Mouse (Mus musculus) hindbrain, embryonic 13.5 days (tissue): ENCODE measurements around the gene Pck2. TPM values are rescaled to one million over a fixed set of nuclear protein-coding genes. Genes with fewer than 3 reads are reported as not detected.

Experiments
- ATAC-seq: fragments of 200-750 bp; cut with Nextera tagmentation; 2 replicates; pipeline ENCODE4 v1.8.0; 2017; ENCODE audit warnings: moderate TSS enrichment; ENCODE audit not compliant: low FRiP score
- H3K27ac ChIP-seq: fragments of 300-500 bp; sonication (generic); 2 replicates; pipeline ENCODE4 v1.5.1; 2015; ENCODE audit warnings: inconsistent platforms, mild to moderate bottlenecking, moderate library complexity
- H3K27me3 ChIP-seq: fragments of 300-500 bp; sonication (generic); 2 replicates; pipeline ENCODE4 v1.6.1; 2015; ENCODE audit warnings: mild to moderate bottlenecking, inconsistent platforms
- H3K36me3 ChIP-seq: fragments of 300-500 bp; sonication (generic); 2 replicates; pipeline ENCODE4 v1.6.1; 2015; ENCODE audit warnings: mild to moderate bottlenecking, inconsistent platforms
- H3K4me1 ChIP-seq: fragments of 300-500 bp; sonication (generic); replicated peaks from 2 replicates; pipeline ENCODE4 v1.6.1; 2015; ENCODE audit warnings: inconsistent platforms
- H3K4me2 ChIP-seq: fragments of 300-500 bp; sonication (generic); 2 replicates; pipeline ENCODE4 v1.6.1; 2015; ENCODE audit warnings: inconsistent platforms, mild to moderate bottlenecking, moderate library complexity
- H3K4me3 ChIP-seq: fragments of 300-500 bp; sonication (generic); 2 replicates; pipeline ENCODE4 v1.5.1; 2015; ENCODE audit warnings: mild to moderate bottlenecking, inconsistent platforms
- H3K9ac ChIP-seq: fragments of 300-500 bp; sonication (generic); 2 replicates; pipeline ENCODE4 v1.6.1; 2015; ENCODE audit warnings: mild to moderate bottlenecking, inconsistent platforms
- H3K9me3 ChIP-seq: fragments of 300-500 bp; sonication (generic); 2 replicates; pipeline ENCODE4 v1.6.1; 2016; ENCODE audit warnings: inconsistent platforms
- WGBS: fragments of 180-500 bp; shearing (Covaris S2); methylation state at CpG from one replicate; pipeline ENCODE4 v1.1.7; 2015; 5-methylcytosine and 5-hydroxymethylcytosine counted together
- polyA plus RNA-seq: library from polyadenylated mRNA; unstranded; fragments of >200 nt; fragmentation: Nextera tagmentation; extraction: Ambion mirVana; gene quantifications from 2 replicates; pipeline ENCODE4 v1.2.1, GENCODE M21; 2015

The Pck2 gene
- 20.7 and 21.5 TPM in 2 replicates for polyA plus RNA-seq

DNA sequence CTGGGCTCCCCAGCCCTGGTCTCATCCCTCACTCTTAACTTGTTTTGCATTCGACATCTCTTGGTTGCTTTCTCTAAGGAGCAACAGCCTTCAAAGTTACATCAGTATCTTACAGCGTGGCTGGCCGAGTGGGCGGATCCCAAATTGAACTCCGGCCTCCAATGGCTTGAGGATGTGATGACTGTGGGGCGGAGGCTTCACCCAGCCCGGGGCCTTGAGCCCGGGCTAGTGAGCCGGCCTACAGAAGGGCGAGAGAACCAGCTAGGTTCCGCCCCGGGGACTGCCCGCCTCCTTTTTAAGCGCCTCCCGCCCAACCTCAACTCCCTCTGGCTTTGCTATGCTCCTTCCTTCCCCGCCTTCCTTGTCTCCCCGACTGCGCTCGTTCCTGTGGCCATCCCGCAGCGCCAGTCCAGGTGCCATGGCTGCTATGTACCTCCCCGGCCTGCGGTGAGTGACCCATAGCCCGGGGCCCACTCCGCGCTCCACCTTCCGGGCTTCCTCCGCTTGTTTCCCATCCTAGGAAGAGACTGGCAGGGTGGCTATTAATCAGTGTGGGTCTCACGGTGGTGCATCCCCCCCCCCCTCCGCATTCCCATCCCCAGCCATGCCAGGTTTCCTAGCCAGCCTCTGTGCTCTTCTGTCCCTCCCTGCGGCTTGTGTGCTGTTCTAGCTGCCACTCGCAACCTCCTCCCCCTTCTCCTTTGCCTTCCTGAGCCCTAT is at the start of gene Pck2:
Gene Pck2, plus strand, starts transcription at position 200 of the 720 bp plus-strand sequence.
- H3K4me1 ChIP-seq = peaks cover 39% of the 10 kb centered on the region
- H3K4me2 ChIP-seq = peak within 1 kb of the TSS; percentile 89
- H3K4me3 ChIP-seq = peak within 1 kb of the TSS; percentile 56
- H3K9ac ChIP-seq = peak within 1 kb of the TSS; percentile 79
- peaks cover 15% of the 10 kb centered on the region for H3K36me3 ChIP-seq
- peaks cover 7% of the 10 kb centered on the region; the same call in 1 of the 2 replicates for H3K27me3 ChIP-seq
- peak; percentile 89 for ATAC-seq
- no peaks in the 10 kb centered on the region for H3K9me3 ChIP-seq
- WGBS = under 1% methylated on average over 32 of the region's 32 CpGs
- peak within 1 kb of the TSS; percentile 92 for H3K27ac ChIP-seq

DNA sequence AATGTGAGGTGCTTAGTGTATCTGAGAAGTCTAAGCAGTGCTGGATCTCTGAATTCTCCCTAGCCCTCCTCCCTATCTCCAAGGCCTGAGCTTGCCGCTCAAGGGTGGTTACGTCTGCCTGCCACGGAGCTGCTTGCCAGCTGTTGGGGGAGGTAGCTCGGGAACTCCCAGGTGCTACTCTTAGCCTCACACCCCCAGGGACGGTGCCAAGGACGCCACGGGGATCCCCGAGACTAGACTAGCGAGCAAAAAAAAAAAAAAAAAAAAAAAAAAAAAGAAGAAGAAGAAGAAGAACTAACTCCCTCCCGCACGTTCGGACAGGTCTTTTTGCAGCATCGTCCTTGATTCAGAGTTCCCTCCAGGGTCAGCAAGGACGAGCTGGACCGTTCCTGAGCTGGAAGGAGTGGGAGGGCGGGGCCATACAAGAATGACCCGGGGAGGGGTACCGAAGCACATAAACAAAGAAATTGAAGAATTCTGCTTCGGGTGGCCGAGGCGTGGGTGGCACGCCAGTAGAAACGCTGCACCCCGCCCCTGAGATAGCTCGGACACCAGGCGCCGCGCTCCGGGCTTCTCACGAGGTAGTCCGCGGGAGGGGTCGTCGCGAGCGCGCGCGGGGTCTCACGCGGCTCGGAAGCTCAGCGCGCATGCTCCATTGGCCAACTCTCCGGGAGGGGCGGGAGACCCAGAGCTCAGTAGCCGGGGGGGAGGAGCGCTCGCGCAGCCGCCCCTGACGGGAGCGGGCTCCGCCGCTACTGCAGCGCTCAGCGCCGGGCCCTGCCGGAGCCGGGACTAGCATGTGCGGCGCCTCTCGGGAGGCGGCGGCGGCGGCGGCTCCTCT is 49.5 kb upstream of the Pck2 start, which contains the start of gene Carmil3:
Gene Carmil3, plus strand, starts transcription at position 291 of the 841 bp plus-strand sequence.
- Histone ChIP-seq H3K9me3 (no peaks in the 10 kb centered on the region), H3K4me3 (peak within 1 kb of the TSS; percentile 86), H3K4me1 (peaks cover 24% of the 10 kb centered on the region), H3K27ac (peak within 1 kb of the TSS; percentile 95), H3K36me3 (peaks cover 25% of the 10 kb centered on the region), H3K9ac (peak within 1 kb of the TSS; percentile 95), H3K4me2 (peak within 1 kb of the TSS; percentile 77), H3K27me3 (no peaks in the 10 kb centered on the region)
- under 1% methylated on average over 68 of the region's 68 CpGs for WGBS
- peak; percentile 92 for ATAC-seq

DNA sequence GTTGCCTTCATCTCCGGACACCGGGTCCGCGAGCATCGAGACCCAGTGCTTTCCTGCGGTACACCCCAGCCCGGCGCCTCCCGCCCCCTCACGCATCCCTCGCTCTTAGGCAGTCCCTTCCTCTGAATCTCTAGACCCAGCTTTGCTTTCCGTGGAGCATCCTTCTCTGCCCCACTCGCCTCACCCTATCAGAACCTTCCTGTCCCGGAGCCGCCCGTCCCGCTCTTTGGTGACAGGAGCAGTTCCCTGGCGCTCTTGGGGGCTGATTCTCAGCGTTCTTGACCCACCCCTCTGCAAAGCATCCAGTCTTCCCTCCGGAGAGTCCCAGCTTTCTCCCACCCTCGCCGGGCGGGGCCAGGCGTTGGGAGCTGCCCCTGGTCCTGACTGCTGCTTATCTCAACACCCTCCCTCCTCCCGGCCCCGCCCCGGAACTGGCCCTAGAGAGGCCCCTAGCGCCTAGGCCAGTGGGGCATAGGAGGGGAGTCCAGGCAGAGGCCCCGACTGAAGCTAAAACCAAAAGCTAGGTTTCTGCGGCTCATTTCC is 48.7 kb upstream of the Pck2 start:
- ATAC-seq = peak; percentile 79
- Histone ChIP-seq H3K9me3 (no peaks in the 10 kb centered on the region), H3K4me2 (peak overlapping the region; percentile 77), H3K4me1 (peaks cover 24% of the 10 kb centered on the region), H3K36me3 (peaks cover 33% of the 10 kb centered on the region), H3K9ac (peak overlapping the region; percentile 95), H3K27me3 (no peaks in the 10 kb centered on the region), H3K4me3 (peak overlapping the region; percentile 86), H3K27ac (peak overlapping the region; percentile 95)
- 1% methylated on average over 30 of the region's 30 CpGs for WGBS

DNA sequence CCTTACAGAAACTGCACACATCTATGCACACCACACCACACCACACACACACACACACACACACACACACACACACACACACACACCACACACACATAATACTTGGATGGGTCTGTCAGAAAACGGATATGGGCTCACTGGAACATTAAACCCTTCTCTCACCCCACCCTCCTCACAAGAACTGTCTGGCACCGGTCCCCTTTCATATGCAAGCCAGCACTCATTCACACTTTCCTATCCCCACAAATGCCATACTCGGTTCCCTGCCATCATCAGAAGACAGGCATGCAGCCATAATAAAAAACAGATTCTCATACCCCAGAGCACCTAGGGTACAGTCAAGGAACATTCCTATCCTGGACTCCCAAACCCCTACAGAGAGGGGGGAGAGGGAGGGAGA is 48.0 kb upstream of the Pck2 start:
- 0 out of 2 replicates have a peak overlapping the region, but pooled peaks have one; percentile 35 for H3K9ac ChIP-seq
- peak overlapping the region; percentile 77 for H3K4me2 ChIP-seq
- no peaks in the 10 kb centered on the region for H3K9me3 ChIP-seq
- ATAC-seq = no peak
- H3K4me1 ChIP-seq = peaks cover 24% of the 10 kb centered on the region
- WGBS = 44% methylated on average over 3 of the region's 3 CpGs
- no peaks in the 10 kb centered on the region for H3K27me3 ChIP-seq
- peaks cover 37% of the 10 kb centered on the region for H3K36me3 ChIP-seq
- no peak overlapping the region for H3K27ac ChIP-seq
- peak overlapping the region; percentile 86 for H3K4me3 ChIP-seq

DNA sequence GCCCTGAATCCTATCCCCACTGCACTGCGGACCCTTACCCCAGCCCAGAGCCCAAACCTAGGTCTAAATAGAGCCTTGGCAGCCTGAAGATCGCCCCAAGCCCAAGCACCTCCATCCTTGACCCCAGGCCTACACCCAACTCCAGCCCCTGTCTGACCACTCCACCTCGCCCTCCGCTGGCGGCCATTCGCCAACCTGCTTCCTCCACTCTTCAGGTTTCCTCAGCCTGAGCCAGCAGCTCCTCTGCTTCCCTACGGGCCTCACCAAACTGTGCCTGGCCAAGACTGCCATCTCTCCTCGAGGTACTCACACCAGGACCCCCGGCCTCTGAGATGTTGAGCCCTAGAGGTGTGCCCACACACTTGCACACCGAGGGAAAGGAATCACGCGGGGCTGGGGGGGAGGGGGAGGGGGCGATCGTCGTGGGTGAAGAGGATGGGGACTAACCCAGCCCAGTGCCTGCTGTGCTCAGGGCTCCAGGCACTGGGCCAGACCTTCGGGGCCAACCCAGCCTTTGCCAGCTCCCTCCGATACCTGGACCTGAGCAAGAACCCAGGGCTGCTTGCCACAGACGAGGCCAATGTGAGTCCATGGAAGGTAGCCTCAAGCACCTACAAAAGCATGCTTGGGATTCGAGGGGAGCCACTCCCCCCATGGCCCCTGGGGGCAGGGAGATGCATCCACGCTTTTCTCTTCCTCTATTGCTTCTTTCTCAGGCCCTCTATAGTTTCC is 44.4 kb upstream of the Pck2 start:
- H3K9me3 ChIP-seq = no peaks in the 10 kb centered on the region
- no peak overlapping the region for H3K4me3 ChIP-seq
- H3K36me3 ChIP-seq = peaks cover 67% of the 10 kb centered on the region
- no peaks in the 10 kb centered on the region for H3K27me3 ChIP-seq
- no peak overlapping the region for H3K9ac ChIP-seq
- H3K4me2 ChIP-seq = no peak overlapping the region
- H3K27ac ChIP-seq = no peak overlapping the region
- peaks cover 22% of the 10 kb centered on the region for H3K4me1 ChIP-seq
- no peak for ATAC-seq
- 82% methylated on average over 20 of the region's 20 CpGs for WGBS

DNA sequence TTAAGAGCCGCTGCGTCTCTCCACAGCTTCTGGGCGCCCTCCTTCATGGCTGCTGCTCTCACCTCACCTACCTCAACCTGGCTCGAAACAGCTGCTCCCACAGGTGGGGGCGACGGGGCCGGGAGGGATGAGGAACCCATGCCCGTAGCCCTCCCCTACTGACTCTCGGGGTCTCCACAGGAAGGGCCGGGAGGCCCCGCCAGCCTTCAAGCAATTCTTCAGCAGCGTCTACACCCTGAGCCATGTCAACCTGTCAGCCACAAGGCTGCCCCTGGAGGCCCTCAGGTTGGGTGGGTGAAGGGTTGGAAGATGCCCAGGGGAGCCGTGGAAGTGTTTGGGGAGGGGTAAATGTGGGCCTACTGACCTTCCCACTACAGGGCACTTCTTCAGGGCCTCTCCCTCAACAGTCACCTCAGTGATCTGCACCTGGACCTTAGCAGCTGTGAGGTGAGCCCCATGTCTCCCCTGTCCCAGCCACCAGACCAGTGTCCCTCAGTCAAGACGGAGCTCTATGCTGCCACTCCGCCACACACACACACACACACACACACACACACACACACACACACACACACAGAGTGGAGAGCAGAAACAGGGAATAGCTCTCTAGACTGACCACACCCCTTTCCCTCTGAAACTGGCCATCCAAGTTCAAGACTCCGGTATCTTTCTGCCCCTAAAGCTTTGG is 43.2 kb upstream of the Pck2 start:
- peaks cover 17% of the 10 kb centered on the region for H3K4me1 ChIP-seq
- peaks cover 79% of the 10 kb centered on the region for H3K36me3 ChIP-seq
- no peaks in the 10 kb centered on the region for H3K27me3 ChIP-seq
- no peaks in the 10 kb centered on the region for H3K9me3 ChIP-seq
- no peak overlapping the region for H3K4me3 ChIP-seq
- ATAC-seq = peak; percentile 19; the same call in 1 of the 2 replicates
- H3K4me2 ChIP-seq = no peak overlapping the region
- H3K9ac ChIP-seq = no peak overlapping the region
- no peak overlapping the region for H3K27ac ChIP-seq
- WGBS = 79% methylated on average over 15 of the region's 16 CpGs

DNA sequence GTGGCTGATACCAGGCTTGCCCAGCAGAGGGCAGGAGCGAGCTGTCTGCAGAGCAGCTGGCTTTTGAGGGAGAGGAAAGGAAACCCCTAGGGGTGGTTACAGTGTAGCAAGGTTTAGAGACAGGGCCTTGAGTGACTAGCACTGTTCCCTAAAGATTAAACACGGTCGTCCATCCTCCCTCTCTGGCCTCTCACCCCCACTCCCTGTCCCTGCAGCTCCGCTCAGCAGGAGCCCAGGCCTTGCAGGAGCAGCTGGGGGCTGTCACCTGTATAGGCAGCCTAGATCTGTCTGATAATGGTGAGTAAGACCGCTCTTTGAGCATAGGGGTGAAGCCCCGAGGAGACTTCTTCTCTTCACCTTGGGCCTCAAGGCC is 42.6 kb upstream of the Pck2 start:
- Histone ChIP-seq H3K4me2 (no peak overlapping the region), H3K4me3 (no peak overlapping the region), H3K9me3 (no peaks in the 10 kb centered on the region), H3K36me3 (peaks cover 84% of the 10 kb centered on the region), H3K4me1 (peaks cover 12% of the 10 kb centered on the region), H3K9ac (peak overlapping the region; percentile 65), H3K27ac (no peak overlapping the region), H3K27me3 (no peaks in the 10 kb centered on the region)
- ATAC-seq = peak; percentile 54
- WGBS = 36% methylated on average over 6 of the region's 6 CpGs

DNA sequence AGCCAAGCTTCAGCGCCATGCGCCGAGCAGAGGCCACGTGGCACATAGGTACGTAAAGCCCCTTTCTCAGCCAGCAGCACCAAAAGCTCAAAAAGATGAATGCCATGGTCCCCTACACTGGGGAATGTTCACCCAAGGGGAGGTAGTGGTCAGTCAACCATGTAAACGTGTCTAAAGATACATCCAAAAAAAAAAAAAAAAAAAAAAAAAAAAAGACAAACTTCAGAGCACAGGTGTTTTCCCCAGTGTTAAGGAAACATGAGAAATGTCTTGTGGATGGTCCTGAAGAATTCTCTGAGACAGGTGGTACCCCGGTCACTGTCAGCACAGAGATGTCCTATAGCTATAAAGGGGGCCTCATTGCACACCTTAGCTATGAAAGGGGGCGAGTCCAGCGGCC is 34.5 kb upstream of the Pck2 start:
- Histone ChIP-seq H3K9ac (no peak overlapping the region), H3K9me3 (no peaks in the 10 kb centered on the region), H3K27me3 (no peaks in the 10 kb centered on the region), H3K4me2 (no peak overlapping the region), H3K4me1 (peaks cover 11% of the 10 kb centered on the region), H3K27ac (no peak overlapping the region), H3K36me3 (peaks cover 48% of the 10 kb centered on the region), H3K4me3 (no peak overlapping the region)
- no peak for ATAC-seq
- 90% methylated on average over 9 of the region's 9 CpGs for WGBS

DNA sequence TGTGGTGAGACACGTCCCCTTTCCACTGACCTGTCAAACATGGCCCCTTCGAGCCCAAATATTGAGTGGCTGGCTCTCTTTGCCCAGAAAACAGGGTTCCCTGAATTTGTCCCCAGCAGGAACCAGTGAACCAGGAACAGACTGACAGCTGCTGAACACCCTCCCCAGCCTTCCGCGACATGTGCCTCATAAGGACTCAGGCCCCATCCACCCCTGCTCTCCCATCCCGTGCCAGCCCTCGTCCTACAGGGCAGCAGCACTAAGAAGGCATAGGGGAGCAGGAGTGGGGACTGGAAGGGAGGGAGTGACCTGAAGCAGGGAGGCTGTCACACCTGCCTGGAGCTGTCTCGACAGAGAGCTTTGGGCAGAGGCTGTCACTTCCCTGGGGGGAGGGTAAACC is 32.3 kb upstream of the Pck2 start:
- ATAC-seq = no peak
- 47% methylated on average over 7 of the region's 7 CpGs for WGBS

DNA sequence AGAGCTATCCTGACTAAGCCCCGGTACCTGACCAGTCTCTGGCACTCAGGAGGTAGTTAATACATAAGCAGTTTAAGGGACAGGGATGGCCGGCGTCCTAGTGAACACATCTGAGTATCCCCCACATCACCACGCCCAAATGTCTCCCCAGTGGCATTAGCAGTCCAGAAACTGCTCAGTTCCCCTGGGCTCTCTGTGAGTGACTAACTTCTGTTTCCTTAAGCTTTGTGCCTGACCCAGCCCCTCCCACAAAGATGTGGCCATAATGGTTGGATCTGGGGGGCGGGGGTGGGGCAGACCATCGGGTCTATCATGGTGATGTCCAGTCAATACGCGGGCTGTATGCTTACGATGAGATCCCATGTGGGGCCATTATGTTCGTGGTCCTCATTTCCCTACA is 30.5 kb upstream of the Pck2 start:
- Histone ChIP-seq H3K4me2 (no peak overlapping the region), H3K27ac (no peak overlapping the region), H3K27me3 (peaks cover 6% of the 10 kb centered on the region), H3K9ac (no peak overlapping the region), H3K4me3 (no peak overlapping the region), H3K4me1 (peaks cover 21% of the 10 kb centered on the region), H3K9me3 (no peaks in the 10 kb centered on the region), H3K36me3 (peaks cover 11% of the 10 kb centered on the region; the same call in 1 of the 2 replicates)
- ATAC-seq = no peak
- WGBS = 68% methylated on average over 10 of the region's 10 CpGs

More for the DNA sequence above, 32.3 kb upstream of the Pck2 start:
- H3K4me3 ChIP-seq = no peak overlapping the region
- H3K4me2 ChIP-seq = no peak overlapping the region
- H3K9me3 ChIP-seq = no peaks in the 10 kb centered on the region
- peaks cover 4% of the 10 kb centered on the region; the same call in 1 of the 2 replicates for H3K27me3 ChIP-seq
- H3K27ac ChIP-seq = no peak overlapping the region
- H3K36me3 ChIP-seq = peaks cover 26% of the 10 kb centered on the region
- peaks cover 21% of the 10 kb centered on the region for H3K4me1 ChIP-seq
- H3K9ac ChIP-seq = no peak overlapping the region

DNA sequence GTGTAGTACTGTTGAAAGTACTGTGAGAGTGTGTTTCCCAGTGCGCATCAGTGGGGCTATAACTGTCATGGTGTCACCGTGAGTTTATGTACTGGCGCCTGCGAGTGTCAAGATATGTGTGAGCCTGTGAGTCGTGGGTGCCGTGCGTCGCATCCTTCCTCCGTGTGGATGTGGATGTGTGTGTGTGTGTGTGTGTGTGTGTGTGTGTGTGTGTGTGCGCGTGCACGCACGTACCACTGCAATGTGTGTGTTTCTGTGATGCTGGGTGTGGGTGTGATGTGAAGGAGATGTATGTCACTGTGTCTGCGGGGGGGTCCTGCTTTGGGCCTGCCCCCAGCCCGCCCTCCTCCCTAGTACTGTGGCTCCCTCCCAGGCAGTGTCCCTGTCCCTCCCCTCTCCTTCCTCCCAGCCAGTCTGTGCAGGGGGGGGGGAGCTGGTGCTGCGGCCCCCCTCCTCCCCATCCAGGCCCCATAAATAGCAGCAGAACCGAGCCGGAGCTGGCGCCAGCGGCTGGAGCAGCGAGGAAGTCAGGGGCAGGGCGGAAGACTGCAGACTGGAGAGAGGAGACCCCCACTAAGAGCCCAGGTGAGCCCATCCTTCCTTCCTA is 29.8 kb upstream of the Pck2 start, which contains the start of gene Cpne6:
Gene Cpne6, plus strand, starts transcription at position 321 of the 607 bp plus-strand sequence.
- Histone ChIP-seq H3K27me3 (peaks cover 6% of the 10 kb centered on the region), H3K4me2 (no peak within 1 kb of the TSS), H3K4me3 (no peak within 1 kb of the TSS), H3K4me1 (peaks cover 21% of the 10 kb centered on the region), H3K9me3 (no peaks in the 10 kb centered on the region), H3K36me3 (peaks cover 8% of the 10 kb centered on the region; the same call in 1 of the 2 replicates), H3K9ac (0 out of 2 replicates have a peak within 1 kb of the TSS, but pooled peaks have one; percentile 46), H3K27ac (no peak within 1 kb of the TSS)
- ATAC-seq = peak; percentile 37; the same call in 1 of the 2 replicates
- WGBS = 70% methylated on average over 22 of the region's 22 CpGs
